Mouse (Mus musculus): Measurements from ENCODE around the gene Arpp21. TPM values are rescaled to one million over a fixed set of nuclear protein-coding genes. Genes with fewer than 3 reads are reported as not detected.

Arpp21 gene
- polyA plus RNA-seq (2011; ENCODE audit: insufficient read depth, insufficient read length, low read depth, missing spikeins): not detected in 2 replicates

- peaks cover 4% of the 10 kb centered on the region; the same call in 1 of the 2 replicates for H3K27me3 ChIP-seq (ENCODE audit: control insufficient read depth, insufficient read depth, low read length, poor library complexity, severe bottlenecking)
- H3K9me3 ChIP-seq (replicated peaks; ENCODE audit: control insufficient read depth, insufficient read depth, low read length, poor library complexity, severe bottlenecking): no peaks in the 10 kb centered on the region
- no peak within 1 kb of the TSS for H3K9ac ChIP-seq (ENCODE audit: low read depth, poor library complexity, severe bottlenecking)
- peak within 1 kb of the TSS; percentile 52 for H3K4me3 ChIP-seq (ENCODE audit: low read depth, low read length)
- no peaks in the 10 kb centered on the region for H3K36me3 ChIP-seq (ENCODE audit: control insufficient read depth, insufficient read depth, low read length, poor library complexity, severe bottlenecking)
- TF ChIP-seq POLR2A (IDR thresholded peaks at IDR 0.05; ENCODE audit: insufficient read depth, low read length): no peak
- TF ChIP-seq CTCF (IDR thresholded peaks at IDR 0.05; ENCODE audit: low read depth, low read length): no peak
- TF ChIP-seq EP300 (IDR thresholded peaks at IDR 0.05; ENCODE audit: insufficient read depth, low read depth, low read length): no peak
- no peaks in the 10 kb centered on the region for H3K4me1 ChIP-seq (ENCODE audit: control insufficient read depth, insufficient read depth, low read length)
- H3K27ac ChIP-seq (ENCODE audit: insufficient read depth, low read length): no peak within 1 kb of the TSS
Observed at GRCm38 (mm10) chr9:112235696-112236397, at the start of gene Arpp21. Arpp21 (minus strand) TSS chr9:112235938.

- H3K27ac ChIP-seq (ENCODE audit: insufficient read depth, low read length): no peak overlapping the region
- no peaks in the 10 kb centered on the region for H3K27me3 ChIP-seq (ENCODE audit: control insufficient read depth, insufficient read depth, low read length, poor library complexity, severe bottlenecking)
- TF ChIP-seq CTCF (IDR thresholded peaks at IDR 0.05; ENCODE audit: low read depth, low read length) (no peak), EP300 (IDR thresholded peaks at IDR 0.05; ENCODE audit: insufficient read depth, low read depth, low read length) (no peak), POLR2A (IDR thresholded peaks at IDR 0.05; ENCODE audit: insufficient read depth, low read length) (no peak)
- H3K9ac ChIP-seq (ENCODE audit: low read depth, poor library complexity, severe bottlenecking): no peak overlapping the region
- no peaks in the 10 kb centered on the region for H3K36me3 ChIP-seq (ENCODE audit: control insufficient read depth, insufficient read depth, low read length, poor library complexity, severe bottlenecking)
- H3K9me3 ChIP-seq (replicated peaks; ENCODE audit: control insufficient read depth, insufficient read depth, low read length, poor library complexity, severe bottlenecking): no peaks in the 10 kb centered on the region
- no peak overlapping the region for H3K4me3 ChIP-seq (ENCODE audit: low read depth, low read length)
- no peaks in the 10 kb centered on the region for H3K4me1 ChIP-seq (ENCODE audit: control insufficient read depth, insufficient read depth, low read length)
Observed at GRCm38 (mm10) chr9:112272426-112272969, 36.8 kb upstream of the Arpp21 start.

- Histone ChIP-seq H3K36me3 (ENCODE audit: control insufficient read depth, insufficient read depth, low read length, poor library complexity, severe bottlenecking) (no peaks in the 10 kb centered on the region), H3K27ac (ENCODE audit: insufficient read depth, low read length) (no peak overlapping the region), H3K4me3 (ENCODE audit: low read depth, low read length) (no peak overlapping the region), H3K27me3 (ENCODE audit: control insufficient read depth, insufficient read depth, low read length, poor library complexity, severe bottlenecking) (no peaks in the 10 kb centered on the region; the same call in 1 of the 2 replicates), H3K4me1 (ENCODE audit: control insufficient read depth, insufficient read depth, low read length) (no peaks in the 10 kb centered on the region), H3K9ac (ENCODE audit: low read depth, poor library complexity, severe bottlenecking) (no peak overlapping the region), H3K9me3 (replicated peaks; ENCODE audit: control insufficient read depth, insufficient read depth, low read length, poor library complexity, severe bottlenecking) (no peaks in the 10 kb centered on the region)
- TF ChIP-seq POLR2A (IDR thresholded peaks at IDR 0.05; ENCODE audit: insufficient read depth, low read length) (no peak), CTCF (IDR thresholded peaks at IDR 0.05; ENCODE audit: low read depth, low read length) (no peak), EP300 (IDR thresholded peaks at IDR 0.05; ENCODE audit: insufficient read depth, low read depth, low read length) (no peak)
Observed at GRCm38 (mm10) chr9:112264982-112265641, 29.4 kb upstream of the Arpp21 start.

GRCm38 (mm10) chr9:112261986-112262901, 26.5 kb upstream of the Arpp21 start:
- H3K36me3 ChIP-seq (ENCODE audit: control insufficient read depth, insufficient read depth, low read length, poor library complexity, severe bottlenecking): no peaks in the 10 kb centered on the region
- H3K27me3 ChIP-seq (ENCODE audit: control insufficient read depth, insufficient read depth, low read length, poor library complexity, severe bottlenecking): no peaks in the 10 kb centered on the region; the same call in 1 of the 2 replicates
- no peaks in the 10 kb centered on the region for H3K9me3 ChIP-seq (replicated peaks; ENCODE audit: control insufficient read depth, insufficient read depth, low read length, poor library complexity, severe bottlenecking)
- H3K4me3 ChIP-seq (ENCODE audit: low read depth, low read length): no peak overlapping the region
- no peaks in the 10 kb centered on the region for H3K4me1 ChIP-seq (ENCODE audit: control insufficient read depth, insufficient read depth, low read length)
- TF ChIP-seq CTCF (IDR thresholded peaks at IDR 0.05; ENCODE audit: low read depth, low read length) (no peak), POLR2A (IDR thresholded peaks at IDR 0.05; ENCODE audit: insufficient read depth, low read length) (no peak), EP300 (IDR thresholded peaks at IDR 0.05; ENCODE audit: insufficient read depth, low read depth, low read length) (no peak)
- H3K27ac ChIP-seq (ENCODE audit: insufficient read depth, low read length): no peak overlapping the region
- no peak overlapping the region for H3K9ac ChIP-seq (ENCODE audit: low read depth, poor library complexity, severe bottlenecking)

- no peak overlapping the region for H3K27ac ChIP-seq (ENCODE audit: insufficient read depth, low read length)
- no peaks in the 10 kb centered on the region for H3K9me3 ChIP-seq (replicated peaks; ENCODE audit: control insufficient read depth, insufficient read depth, low read length, poor library complexity, severe bottlenecking)
- TF ChIP-seq EP300 (IDR thresholded peaks at IDR 0.05; ENCODE audit: insufficient read depth, low read depth, low read length): no peak
- TF ChIP-seq CTCF (IDR thresholded peaks at IDR 0.05; ENCODE audit: low read depth, low read length): no peak
- no peak for TF ChIP-seq POLR2A (IDR thresholded peaks at IDR 0.05; ENCODE audit: insufficient read depth, low read length)
- no peak overlapping the region for H3K9ac ChIP-seq (ENCODE audit: low read depth, poor library complexity, severe bottlenecking)
- H3K27me3 ChIP-seq (ENCODE audit: control insufficient read depth, insufficient read depth, low read length, poor library complexity, severe bottlenecking): no peaks in the 10 kb centered on the region; the same call in 1 of the 2 replicates
- no peaks in the 10 kb centered on the region for H3K4me1 ChIP-seq (ENCODE audit: control insufficient read depth, insufficient read depth, low read length)
- no peak overlapping the region for H3K4me3 ChIP-seq (ENCODE audit: low read depth, low read length)
- no peaks in the 10 kb centered on the region for H3K36me3 ChIP-seq (ENCODE audit: control insufficient read depth, insufficient read depth, low read length, poor library complexity, severe bottlenecking)
Observed at GRCm38 (mm10) chr9:112261556-112261955, 25.8 kb upstream of the Arpp21 start.
